Mouse (Mus musculus): ENCODE measurements around the gene Snx1. TPM values are rescaled to one million over a fixed set of nuclear protein-coding genes. Genes with fewer than 3 reads are reported as not detected.

The Snx1 gene
- total RNA-seq, 1 experiment from 2014 or later = 122 TPM

DNA sequence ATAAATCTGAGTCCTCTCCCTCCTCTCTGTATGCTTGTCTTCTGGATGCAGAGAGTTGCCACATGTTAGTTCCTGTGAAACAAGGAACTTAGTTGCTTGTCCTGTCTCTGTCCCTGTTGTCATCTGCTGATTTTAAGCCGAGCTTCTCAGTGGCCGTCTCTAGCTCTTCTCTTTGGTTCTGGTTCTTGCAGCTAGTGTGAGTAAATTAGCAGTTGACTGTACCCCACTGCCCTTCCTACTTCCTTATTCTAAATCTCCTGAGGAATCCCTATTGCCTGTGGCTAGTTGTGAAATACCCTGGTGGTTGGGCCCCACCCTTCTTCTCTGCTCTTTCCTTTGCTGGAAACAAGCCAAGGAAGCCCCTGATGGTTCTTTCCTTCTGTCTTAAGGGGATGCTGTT lies 5.1 kb upstream of the Snx1 start:
- peak; percentile 67 for ATAC-seq (replicated peaks; ENCODE audit: low read depth, poor library complexity, severe bottlenecking)

DNA sequence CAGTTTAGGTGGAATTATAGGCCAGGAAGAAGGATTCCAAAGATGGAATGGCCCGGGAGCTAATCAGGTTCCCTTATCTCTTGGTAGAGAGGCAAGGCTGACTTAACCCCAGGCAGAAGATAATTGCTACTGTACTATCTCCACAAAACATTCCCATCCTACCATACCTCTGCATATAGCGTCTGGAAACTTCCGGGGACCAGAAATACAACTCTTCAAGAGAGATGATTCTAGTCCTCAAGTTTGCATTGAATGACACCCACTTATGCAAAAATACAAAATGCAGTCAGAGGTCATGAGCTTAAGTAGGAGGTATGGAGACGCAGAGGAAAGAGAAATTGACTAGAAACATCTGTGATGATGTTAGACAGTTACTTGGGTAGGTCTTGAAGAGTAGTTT lies 1.5 kb upstream of the Snx1 start:
- no peak for ATAC-seq (replicated peaks; ENCODE audit: low read depth, poor library complexity, severe bottlenecking)

DNA sequence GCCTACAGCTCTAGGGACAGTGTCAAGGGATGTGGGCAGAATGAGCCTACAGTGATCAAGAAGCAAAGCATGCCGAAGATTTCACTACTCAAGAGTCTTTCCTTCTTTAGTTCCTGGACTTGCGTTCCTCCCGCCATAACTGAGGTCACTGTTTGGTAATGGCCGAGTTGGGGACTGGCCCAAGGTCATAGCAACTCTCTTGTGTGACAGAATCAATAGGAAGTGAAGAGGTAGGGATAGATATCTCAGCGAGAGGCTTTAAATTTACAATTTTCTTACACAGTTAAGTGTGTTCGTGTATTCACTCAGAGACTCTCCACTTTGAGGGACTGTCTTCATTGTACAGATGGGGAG lies 783 bp upstream of the Snx1 start:
- ATAC-seq (replicated peaks; ENCODE audit: low read depth, poor library complexity, severe bottlenecking) = no peak

DNA sequence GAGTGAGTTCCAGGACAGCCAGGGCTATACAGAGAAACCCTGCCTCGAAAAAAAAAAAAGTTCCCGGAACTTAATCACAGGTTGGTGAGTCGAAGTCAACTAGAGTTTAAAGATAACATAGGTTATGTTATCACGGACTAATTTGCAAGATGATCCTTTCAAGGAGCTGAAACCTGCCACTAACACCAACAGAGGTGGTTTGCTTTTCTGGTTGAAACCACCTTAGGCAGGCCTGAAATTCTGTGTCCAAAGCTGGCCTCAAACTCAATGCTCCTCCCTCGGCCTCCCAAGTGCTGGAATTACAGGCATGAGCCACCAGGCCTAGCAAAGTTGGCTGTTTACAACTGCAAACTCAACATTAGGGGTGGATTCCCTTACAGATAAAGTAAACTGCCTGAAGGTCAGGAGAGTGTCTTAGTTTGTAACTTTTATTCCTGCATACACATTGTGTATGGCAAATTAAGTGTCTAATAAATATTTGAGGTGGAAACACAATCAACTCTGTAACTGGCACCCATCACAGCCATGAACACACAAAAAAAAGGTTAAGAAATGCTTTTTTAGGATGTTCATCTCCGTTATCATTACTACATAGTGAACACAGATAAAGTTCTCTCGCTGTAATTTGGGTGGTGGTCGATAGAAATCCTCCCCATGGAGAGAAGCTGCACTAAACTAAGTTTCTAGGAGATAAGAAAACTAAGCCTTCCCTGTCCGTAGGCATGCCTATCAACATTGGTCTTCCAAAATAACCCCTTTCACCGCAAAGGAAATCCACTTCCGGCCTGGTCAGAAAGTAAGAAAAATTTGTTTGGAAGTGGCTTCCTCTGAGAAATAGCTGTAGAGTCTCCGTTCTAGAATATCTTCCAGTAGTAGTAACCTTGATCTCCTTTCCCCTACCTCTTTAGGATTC lies 588 bp downstream of the Snx1 start:
- ATAC-seq (replicated peaks; ENCODE audit: low read depth, poor library complexity, severe bottlenecking) = peak; percentile 10; the same call in 1 of the 2 replicates

DNA sequence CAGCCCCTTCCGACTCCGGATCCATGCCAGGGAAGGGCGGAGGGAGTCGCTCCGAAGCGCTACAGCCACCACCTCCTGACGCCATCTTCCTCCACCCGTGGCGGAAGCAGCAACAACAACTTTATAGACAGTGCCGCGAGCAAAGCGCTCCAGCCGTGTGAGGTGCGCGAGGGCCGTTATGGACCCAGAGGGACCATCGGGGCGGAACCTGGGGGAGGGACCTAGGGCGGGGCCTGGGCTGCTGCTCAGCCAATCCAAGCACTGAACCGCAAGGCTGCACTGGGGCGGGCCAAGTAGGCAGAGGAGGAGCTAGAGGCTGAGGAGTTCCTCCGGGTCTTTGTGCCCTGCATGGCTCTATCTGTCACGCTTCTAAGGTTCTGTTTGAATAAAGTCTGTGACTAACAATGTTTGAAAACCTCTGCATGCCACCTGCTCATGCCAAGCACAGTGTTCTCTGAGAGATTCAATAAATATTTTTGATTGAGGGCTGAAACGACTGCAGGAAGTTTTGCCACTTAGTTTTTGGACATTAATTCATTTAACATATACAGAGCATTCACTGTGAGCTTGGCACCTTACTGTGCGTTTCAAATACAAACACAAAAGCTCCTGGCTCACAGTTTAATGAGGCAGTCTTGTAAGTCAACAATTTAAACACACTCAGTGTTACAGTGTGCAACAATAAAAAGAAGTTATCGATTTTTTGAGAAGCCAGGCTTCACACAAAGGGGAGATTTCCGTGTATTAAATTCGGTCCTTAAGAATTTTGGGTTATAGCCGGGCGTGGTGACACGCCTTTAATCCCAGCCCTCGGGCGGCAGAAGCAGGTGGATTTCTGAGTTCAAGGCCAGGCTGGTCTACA lies 1.5 kb downstream of the Snx1 start:
- ATAC-seq (replicated peaks; ENCODE audit: low read depth, poor library complexity, severe bottlenecking) = peak; percentile 82

DNA sequence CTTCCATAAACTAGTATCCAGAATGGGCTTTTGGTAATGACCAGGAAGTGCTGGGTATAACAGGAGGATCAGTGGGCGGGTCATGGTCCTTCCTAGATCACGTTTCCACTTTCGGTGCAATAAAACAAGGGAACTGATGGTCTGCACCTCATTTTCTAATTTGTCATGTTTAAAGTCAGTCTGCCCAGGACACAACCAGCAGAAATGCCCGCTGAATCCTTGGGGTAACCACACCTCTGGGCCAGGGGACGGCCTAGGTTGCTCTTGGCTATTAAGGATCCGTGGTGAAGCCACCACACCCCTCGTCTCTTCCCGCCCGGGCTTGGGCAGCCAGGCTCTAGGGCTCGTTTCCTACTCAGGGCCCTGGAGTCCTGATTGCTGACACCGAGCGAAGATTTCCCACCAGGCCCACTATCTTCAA lies 2.3 kb downstream of the Snx1 start:
- no peak; the same call in 1 of the 2 replicates for ATAC-seq (replicated peaks; ENCODE audit: low read depth, poor library complexity, severe bottlenecking)

DNA sequence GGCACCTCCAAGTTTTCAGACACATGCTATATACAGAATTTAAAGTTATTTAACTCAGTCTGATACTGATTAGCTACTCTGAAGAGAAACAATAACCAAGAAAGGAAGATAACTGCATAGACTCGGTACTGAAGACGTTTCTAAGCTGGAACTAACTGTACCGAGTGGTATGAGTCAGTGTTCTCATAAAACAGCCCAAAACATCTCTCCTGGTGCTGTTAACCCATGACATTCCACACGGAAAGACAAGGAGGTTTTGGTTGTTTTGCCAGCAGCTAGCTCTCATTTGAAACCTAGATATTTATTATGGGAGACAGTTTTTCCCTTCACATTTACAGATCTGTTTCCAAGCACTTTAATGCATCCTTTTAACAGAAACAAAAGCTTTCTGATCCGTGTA lies 2.7 kb downstream of the Snx1 start:
- ATAC-seq (replicated peaks; ENCODE audit: low read depth, poor library complexity, severe bottlenecking) = no peak

DNA sequence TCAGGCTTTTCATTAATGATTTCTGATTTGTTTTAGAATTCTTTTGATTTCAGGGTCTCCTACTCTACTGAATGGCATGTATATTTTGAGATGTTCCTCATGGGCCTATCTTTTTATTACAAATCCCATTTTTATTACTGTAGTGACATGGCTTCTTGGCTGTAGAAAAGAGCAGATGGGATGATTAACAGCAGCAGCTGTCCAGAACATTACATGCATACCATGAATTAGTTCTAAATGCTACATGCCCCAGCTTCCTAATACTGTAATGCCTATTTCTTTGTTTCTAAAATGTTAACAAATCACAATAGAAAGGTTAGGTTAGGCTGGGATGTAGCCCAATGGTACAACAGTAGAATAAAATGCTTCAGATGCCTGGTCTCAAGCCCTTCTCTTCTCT lies 5.0 kb downstream of the Snx1 start:
- ATAC-seq (replicated peaks; ENCODE audit: low read depth, poor library complexity, severe bottlenecking) = no peak

DNA sequence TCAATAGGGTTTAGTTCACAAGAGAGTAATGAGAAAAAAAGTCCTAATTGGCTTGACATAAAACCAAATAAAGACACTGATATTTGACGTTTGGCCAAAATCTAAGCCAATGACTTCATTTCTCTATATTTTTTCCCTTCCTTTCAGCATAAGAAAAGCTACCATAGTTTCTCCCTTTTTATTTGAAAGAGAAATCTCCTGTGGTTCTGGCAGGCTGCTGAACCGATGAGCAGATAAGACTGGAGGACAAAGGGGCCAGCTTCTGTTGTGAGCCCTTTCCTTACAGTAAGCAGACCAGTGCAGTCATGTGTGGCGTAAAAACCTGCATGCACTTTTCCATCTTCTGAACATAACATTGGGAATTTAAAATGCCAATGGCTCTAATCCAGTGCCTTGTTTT lies 5.4 kb downstream of the Snx1 start:
- ATAC-seq (replicated peaks; ENCODE audit: low read depth, poor library complexity, severe bottlenecking) = no peak

DNA sequence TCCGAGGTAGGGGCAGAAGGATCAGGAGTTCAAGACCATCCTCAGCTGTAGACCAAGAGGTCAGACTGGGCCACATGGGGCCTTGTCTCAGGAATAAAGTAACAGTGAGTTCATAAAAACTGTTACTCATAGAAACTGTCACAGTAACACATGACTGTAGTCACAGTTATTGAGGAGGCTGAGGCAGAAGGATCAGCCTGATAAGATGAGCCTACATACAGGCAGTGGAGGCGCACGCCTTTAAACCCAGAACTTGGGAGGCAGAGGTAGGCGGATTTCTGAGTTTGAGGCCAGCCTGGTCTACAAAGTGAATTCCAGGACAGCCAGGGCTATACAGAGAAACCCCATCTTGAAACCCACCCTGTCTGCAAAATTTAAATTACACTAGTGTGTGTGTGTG lies 6.3 kb downstream of the Snx1 start:
- no peak for ATAC-seq (replicated peaks; ENCODE audit: low read depth, poor library complexity, severe bottlenecking)

DNA sequence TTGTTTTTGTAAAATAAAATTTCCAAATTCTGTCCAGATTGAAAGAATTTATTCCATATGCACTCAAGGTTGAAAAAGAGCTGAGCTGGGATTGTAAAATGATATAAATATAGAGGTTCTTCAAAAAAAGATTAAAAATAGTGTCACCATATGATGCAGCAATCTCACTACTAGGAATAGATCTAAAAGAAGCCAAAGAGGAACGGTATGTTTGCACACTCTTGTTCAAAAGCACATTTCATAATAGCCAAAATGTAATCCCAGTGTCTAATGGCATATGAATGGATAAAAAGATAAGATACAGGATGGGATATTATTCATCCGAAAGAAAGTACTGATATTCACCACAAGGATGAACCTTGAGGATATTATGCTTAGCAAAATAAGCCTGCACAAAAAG lies 6.9 kb downstream of the Snx1 start:
- no peak for ATAC-seq (replicated peaks; ENCODE audit: low read depth, poor library complexity, severe bottlenecking)

DNA sequence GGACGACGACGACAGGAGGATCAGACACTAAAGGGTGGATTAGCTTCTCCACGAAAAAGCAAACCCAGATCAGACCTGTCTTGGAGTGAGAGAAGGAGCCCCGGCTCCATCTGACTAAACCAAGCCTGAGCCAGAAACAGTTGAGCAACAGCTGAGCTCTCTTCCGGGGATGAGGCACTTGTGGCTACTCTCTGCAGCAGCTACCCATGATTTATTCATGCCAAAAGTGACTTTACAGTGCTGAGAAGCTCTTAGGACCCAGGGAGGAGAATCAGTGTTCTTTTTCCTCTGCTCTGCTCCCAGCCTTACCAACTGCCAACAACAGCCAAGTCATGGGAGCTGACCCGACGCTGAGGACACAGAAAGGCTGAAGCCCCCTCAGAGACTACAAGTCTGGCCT lies 9.5 kb downstream of the Snx1 start:
- ATAC-seq (replicated peaks; ENCODE audit: low read depth, poor library complexity, severe bottlenecking) = no peak

DNA sequence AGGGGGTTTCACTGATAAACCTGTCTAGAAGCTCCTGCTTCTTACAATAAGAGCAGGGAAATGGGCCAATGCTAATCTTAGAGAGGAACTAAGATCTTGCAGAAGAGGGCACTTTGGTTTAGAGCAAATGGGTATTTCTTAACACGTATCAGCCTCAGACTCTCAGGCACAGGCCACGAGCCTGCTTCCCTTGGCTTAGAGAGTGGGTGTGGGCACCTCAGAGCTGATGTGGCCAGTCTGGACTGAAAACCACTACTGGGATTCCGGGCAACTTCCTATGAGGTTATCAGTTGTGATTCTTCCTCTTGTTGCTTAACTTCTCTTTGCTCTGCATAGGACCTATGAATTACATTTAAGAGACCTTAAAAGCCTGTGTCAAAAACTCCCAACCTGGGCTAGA lies 12.0 kb downstream of the Snx1 start:
- peak; percentile 86 for ATAC-seq (replicated peaks; ENCODE audit: low read depth, poor library complexity, severe bottlenecking)

DNA sequence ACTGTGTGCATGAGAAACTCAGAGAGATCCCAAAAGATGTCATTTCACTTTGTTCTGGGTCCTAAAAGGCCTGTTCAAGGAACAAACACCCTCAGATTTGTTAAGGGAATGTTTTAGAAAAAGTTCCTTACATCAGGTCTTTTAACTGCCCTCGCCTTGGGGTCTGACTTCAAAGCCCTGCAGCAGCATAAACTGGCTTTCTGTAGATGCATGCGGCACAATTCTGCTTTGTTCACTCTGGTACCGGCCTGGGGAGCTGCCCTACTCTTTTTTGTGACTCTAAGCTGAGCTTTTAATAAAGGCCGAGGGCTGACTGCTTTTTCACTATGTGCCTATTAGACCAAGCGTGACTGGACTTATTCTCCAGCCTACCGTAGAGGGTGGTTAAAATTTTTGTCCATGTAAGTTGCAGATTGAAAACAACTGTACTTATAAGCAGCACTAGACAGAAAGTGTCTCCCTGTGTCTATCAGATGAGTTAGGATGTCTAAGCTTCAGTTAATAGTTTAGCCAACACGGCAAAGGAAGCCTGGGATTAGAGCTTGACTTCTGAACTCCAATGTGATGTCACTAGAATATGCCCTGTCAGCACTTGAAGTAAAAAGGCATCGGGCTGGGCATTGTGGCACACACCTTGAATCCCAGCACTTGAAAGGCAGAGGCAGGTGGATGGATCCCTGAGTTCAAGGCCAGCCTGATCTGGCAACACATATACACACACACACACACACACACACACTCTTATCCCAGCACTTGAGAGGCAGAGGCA lies 15.6 kb downstream of the Snx1 start:
- ATAC-seq (replicated peaks; ENCODE audit: low read depth, poor library complexity, severe bottlenecking) = no peak

DNA sequence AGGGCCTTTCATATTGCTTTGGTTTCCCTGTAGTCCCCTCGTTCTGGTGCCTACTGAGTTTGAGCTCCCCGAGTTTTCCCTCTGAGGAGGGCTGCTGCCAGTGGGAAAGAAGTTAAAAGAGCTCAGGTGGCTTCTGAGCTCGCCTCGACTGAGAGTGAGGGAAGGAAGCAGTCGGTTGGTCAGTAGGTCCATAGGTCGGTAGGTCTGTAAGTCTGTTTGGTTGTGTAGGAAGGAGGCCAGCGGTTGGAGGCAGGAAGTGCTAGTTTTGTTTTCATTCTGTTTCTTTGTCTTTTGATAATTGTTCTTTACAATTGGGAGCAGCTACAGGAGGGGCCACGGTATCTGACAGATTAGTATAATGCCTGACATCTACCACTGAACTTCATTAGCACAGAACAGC lies 16.3 kb downstream of the Snx1 start:
- no peak for ATAC-seq (replicated peaks; ENCODE audit: low read depth, poor library complexity, severe bottlenecking)

DNA sequence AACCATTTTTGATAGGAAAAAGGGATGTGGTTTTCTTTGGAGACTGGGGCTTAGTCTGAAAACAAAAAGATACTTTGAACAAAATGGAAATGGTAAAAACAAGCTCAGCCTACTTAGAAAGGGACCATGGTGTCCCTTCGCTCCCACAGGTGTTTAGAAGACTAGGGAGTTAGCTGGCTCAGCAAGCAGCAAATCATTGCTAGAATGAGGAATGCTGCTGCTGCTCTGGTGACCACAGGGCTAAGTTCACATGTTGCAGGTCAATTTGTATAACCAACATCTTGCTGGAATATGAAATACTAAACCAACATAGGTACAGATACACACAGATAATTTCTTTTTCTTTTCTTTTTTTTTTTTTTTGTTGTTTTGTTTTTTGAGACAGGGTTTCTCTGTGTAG lies 16.8 kb downstream of the Snx1 start:
- no peak for ATAC-seq (replicated peaks; ENCODE audit: low read depth, poor library complexity, severe bottlenecking)

DNA sequence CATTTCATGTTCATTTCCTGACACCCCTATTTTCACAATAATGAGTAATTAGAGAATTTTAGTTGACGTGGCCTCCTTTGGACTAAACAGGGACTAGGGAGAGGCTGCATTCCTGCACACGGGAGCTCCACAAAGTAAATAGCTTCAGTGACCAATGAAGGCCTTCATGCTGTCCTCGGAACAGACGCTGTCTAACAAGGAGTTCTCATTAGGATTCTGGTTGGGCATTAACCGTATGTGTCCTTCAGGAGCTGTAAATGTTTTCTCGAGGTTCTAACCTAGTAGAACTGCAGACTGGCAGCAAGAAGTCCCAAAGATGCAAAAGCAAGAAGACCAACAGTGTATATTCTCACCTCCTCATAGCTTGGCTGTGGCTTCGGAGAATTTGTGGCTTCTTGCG lies 21.2 kb downstream of the Snx1 start:
- ATAC-seq (replicated peaks; ENCODE audit: low read depth, poor library complexity, severe bottlenecking) = no peak

DNA sequence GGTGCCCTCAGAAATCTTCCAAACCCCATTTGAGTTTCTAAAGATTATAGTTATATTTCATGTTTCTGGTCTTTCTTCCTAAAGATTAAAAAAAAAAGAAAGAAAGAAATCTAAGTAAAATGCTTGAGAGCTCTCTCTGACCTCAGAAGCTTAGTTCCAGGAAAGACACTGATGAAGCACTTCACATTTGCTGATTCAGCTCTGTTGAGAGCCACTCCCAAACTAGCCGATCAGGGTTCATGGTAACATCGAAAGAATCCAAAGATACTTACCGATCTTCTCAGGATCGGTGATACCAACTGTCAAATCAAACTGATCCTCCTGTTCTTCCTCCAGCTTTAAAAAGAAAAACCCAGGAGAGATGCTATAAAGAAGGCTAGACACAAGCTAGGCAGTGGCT lies 21.8 kb downstream of the Snx1 start:
- no peak for ATAC-seq (replicated peaks; ENCODE audit: low read depth, poor library complexity, severe bottlenecking)

DNA sequence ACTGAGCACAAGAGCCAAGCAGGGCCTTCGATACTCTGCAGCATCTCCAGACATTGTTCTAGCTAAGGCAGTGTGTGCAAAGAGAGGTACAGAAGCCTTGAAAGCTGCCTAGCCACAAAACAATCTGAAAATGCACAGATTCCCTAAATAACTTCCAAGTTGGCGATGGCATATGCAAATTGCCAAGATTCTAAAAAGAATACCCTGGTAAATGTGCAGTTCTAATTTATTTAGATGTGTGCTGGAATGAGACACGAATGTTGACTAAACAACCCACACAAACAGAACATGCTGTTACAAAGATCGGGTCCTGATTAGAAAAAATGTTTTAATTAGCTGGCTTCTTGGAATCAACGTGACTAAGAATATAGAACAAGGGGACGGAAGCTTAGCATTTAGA lies 23.7 kb downstream of the Snx1 start:
- no peak for ATAC-seq (replicated peaks; ENCODE audit: low read depth, poor library complexity, severe bottlenecking)

DNA sequence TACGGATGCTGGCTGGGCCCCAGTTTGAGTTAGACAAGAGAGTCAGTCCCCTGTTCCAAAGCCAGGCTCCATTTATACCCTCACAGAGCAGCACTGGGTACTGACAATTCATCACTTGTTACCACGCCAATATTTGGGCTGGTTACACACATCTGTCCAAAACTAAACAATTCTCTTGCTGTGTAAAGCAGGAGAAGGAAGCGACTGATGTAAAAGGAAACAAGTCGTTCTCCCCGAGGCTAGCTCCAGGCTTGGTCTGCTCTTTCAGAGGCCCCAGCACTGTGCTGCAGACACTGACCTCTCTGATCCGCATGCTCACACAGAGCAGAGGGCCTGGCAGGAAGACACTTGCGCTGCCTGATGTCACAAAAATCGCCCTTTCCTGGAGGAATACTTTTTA lies 24.8 kb downstream of the Snx1 start:
- no peak for ATAC-seq (replicated peaks; ENCODE audit: low read depth, poor library complexity, severe bottlenecking)

DNA sequence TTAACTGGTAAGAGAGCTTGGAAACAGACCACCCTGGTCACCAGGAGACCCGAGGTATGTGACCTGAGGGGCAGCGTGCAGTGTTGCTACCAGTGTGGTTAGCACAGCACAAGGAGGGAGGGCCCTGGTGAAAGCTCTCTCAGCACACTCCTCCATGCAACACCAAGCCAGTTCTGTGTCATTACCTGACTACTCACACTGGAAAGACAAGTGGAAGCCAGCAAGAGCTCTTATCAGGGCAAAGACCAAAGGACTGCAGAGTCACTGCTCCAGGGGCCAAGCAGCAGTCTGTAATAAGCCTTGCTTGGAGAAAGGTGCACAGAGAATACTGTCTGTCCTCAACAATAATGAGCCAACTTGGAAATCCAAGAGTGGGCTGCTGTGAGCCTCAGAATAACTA lies 33.7 kb downstream of the Snx1 start:
- no peak for ATAC-seq (replicated peaks; ENCODE audit: low read depth, poor library complexity, severe bottlenecking)

All from common myeloid progenitor, adult 5-6 weeks (primary cell).